Mouse (Mus musculus) hindbrain, embryonic 16.5 days (tissue): ENCODE results near the gene Hdac2. TPM values are rescaled to one million over a fixed set of nuclear protein-coding genes. Genes with fewer than 3 reads are reported as not detected.

Experiments
- ATAC-seq: fragments of 200-750 bp; cut with Nextera tagmentation; 2 replicates; pipeline ENCODE4 v1.8.0; 2017; ENCODE audit warnings: moderate TSS enrichment, moderate library complexity
- H3K27ac ChIP-seq: fragments of 300-500 bp; sonication (generic); 2 replicates; pipeline ENCODE4 v1.5.1; 2014; ENCODE audit warnings: low read depth, mild to moderate bottlenecking, control low read depth, low read length, moderate library complexity
- H3K27me3 ChIP-seq: fragments of 300-500 bp; sonication (generic); replicated peaks from 2 replicates; pipeline ENCODE4 v1.6.1; 2014; ENCODE audit warnings: low read length; ENCODE audit not compliant: control insufficient read depth, insufficient read depth
- H3K36me3 ChIP-seq: fragments of 300-500 bp; sonication (generic); 2 replicates; pipeline ENCODE4 v1.6.1; 2014; ENCODE audit warnings: mild to moderate bottlenecking, low read length, moderate library complexity, mixed read lengths; ENCODE audit not compliant: control insufficient read depth, insufficient read depth
- H3K4me1 ChIP-seq: fragments of 300-500 bp; sonication (generic); 2 replicates; pipeline ENCODE4 v1.6.1; 2014; ENCODE audit warnings: low read depth, low read length; ENCODE audit not compliant: control insufficient read depth, insufficient read depth
- H3K4me2 ChIP-seq: fragments of 300-500 bp; sonication (generic); 2 replicates; pipeline ENCODE4 v1.6.1; 2014; ENCODE audit warnings: mild to moderate bottlenecking, low read length, control low read depth, moderate library complexity
- H3K4me3 ChIP-seq: fragments of 300-500 bp; sonication (generic); 2 replicates; pipeline ENCODE4 v1.5.1; 2014; ENCODE audit warnings: mild to moderate bottlenecking, low read length, control low read depth, moderate library complexity
- H3K9ac ChIP-seq: fragments of 300-500 bp; sonication (generic); 2 replicates; pipeline ENCODE4 v1.6.1; 2014; ENCODE audit warnings: low read depth, mild to moderate bottlenecking, control low read depth, low read length, moderate library complexity
- H3K9me3 ChIP-seq: fragments of 300-500 bp; sonication (generic); 2 replicates; pipeline ENCODE4 v1.6.1; 2014; ENCODE audit warnings: mild to moderate bottlenecking, low read length, moderate library complexity; ENCODE audit not compliant: control insufficient read depth
- WGBS: fragments of 180-500 bp; shearing (Covaris S2); extraction: QIAGEN DNeasy Blood & Tissue Kit; methylation state at CpG from one replicate; pipeline ENCODE4 v1.1.7; 2014; 5-methylcytosine and 5-hydroxymethylcytosine counted together
- polyA plus RNA-seq: library from polyadenylated mRNA; unstranded; fragments of >200 nt; fragmentation: Nextera tagmentation; extraction: Ambion mirVana; gene quantifications from 2 replicates; pipeline ENCODE4 v1.2.1, GENCODE M21; 2015

Hdac2 gene
- polyA plus RNA-seq, 1 experiment from 2014 or later: 283 TPM

DNA sequence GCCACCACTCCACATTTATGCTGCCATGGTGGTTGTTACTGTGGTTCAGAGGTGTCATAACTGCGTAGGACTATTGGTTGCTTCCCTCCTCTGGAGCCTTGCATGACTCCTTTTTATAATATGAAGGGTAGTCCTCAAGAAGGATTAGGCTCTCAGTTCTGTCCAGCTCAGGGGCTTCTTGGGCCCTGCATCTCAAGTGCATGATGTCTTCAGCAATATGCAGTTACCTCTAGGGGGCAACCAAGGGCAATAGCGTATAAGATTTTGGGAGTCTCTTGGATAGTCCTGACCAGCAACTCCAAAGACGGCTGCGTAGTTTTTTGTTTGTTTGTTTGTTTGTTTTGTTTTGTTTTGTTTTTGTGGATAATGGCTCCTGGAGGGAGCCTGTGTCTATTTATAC, 7.5 kb downstream of the Hdac2 start:
- WGBS: 92% methylated on average over 4 of the region's 4 CpGs
- no peaks in the 10 kb centered on the region for H3K27me3 ChIP-seq
- no peak overlapping the region for H3K4me2 ChIP-seq
- H3K9me3 ChIP-seq: no peaks in the 10 kb centered on the region
- H3K36me3 ChIP-seq: peaks cover 2% of the 10 kb centered on the region; the same call in 1 of the 2 replicates
- no peak overlapping the region for H3K27ac ChIP-seq
- no peak overlapping the region for H3K4me3 ChIP-seq
- no peak overlapping the region for H3K9ac ChIP-seq
- ATAC-seq: 0 out of 2 replicates have a peak, but pooled peaks have one; percentile 22
- H3K4me1 ChIP-seq: peaks cover 5% of the 10 kb centered on the region

GRCm38 (mm10) chr10:36992149-36992548, 17.8 kb downstream of the Hdac2 start:
- H3K4me2 ChIP-seq: no peak overlapping the region
- ATAC-seq: no peak
- H3K27me3 ChIP-seq: no peaks in the 10 kb centered on the region
- 98% methylated on average over 2 of the region's 2 CpGs for WGBS
- peaks cover 42% of the 10 kb centered on the region for H3K36me3 ChIP-seq
- no peak overlapping the region for H3K4me3 ChIP-seq
- no peak overlapping the region for H3K9ac ChIP-seq
- no peak overlapping the region for H3K27ac ChIP-seq
- no peaks in the 10 kb centered on the region for H3K4me1 ChIP-seq
- no peaks in the 10 kb centered on the region for H3K9me3 ChIP-seq

DNA sequence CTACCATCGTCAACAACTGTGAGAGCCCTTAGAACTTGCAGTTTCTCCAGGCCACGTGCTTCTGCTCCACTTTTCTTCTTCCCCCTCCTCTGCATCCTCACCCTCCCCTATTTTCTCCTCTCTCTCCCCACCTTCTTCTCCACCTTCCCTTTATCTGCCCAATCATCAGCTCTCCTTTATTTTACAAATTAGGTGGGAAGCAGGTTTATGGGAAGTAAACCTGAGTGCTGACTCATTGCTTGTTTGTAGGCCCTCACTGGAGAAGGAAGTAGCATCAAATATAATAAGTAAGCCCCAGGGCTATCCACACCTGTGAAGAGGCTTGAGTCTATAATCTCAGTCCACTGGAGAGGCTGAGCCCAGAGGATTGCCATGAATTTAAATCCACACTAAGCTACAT, 26.5 kb downstream of the Hdac2 start:
- Histone ChIP-seq H3K9ac (no peak overlapping the region), H3K27me3 (no peaks in the 10 kb centered on the region), H3K9me3 (no peaks in the 10 kb centered on the region), H3K4me1 (no peaks in the 10 kb centered on the region), H3K36me3 (peaks cover 46% of the 10 kb centered on the region), H3K27ac (no peak overlapping the region), H3K4me2 (no peak overlapping the region), H3K4me3 (no peak overlapping the region)
- no peak for ATAC-seq
- 92% methylated on average over 2 of the region's 2 CpGs for WGBS

DNA sequence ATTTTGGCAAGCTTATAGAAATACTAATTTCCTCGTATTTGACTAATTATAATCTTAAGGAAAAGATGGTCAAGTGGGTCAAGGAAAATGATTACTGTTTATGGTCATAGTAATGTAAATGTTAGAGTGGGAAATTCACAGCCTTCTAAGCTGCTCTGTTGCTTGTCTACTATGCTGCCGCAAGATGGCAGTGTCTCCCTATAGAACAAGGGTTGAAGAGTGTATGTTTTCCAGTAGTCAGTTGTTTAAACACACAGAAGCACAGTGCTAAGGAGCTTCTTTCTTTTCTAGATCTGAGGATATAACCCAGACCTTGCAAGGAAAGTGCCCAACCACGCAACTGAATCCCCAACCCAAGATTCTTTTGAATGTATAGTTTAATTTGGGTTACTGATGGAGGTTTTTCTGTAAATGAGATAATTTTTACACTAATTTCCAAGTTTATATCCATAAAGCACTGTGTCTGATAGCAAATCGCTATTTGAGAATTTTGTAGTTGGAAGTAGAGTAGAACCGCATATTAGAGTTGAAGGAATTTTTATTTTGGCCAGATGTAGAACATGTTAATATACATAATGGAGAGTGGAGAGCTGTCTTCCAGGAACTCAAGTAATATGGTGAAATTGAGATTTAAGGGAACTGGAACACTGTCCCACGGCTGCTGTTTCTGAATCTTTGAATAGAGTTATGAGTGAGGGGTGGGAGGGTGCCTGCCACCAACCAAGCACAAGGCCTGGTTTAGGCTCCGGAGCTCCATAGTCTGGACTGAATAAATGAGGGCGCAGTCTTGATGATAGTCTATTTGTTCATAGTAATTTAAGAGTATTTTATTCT, 40.1 kb downstream of the Hdac2 start:
- Histone ChIP-seq H3K27me3 (no peaks in the 10 kb centered on the region), H3K4me3 (no peak overlapping the region), H3K36me3 (no peaks in the 10 kb centered on the region), H3K4me1 (no peaks in the 10 kb centered on the region), H3K4me2 (no peak overlapping the region), H3K9me3 (no peaks in the 10 kb centered on the region), H3K27ac (no peak overlapping the region), H3K9ac (no peak overlapping the region)
- 50% methylated on average over 8 of the region's 8 CpGs for WGBS
- peak; percentile 95 for ATAC-seq

GRCm38 (mm10) chr10:37015729-37016128, 41.4 kb downstream of the Hdac2 start:
- H3K4me1 ChIP-seq: no peaks in the 10 kb centered on the region
- H3K36me3 ChIP-seq: no peaks in the 10 kb centered on the region
- 64% methylated on average over 2 of the region's 2 CpGs for WGBS
- ATAC-seq: no peak
- no peak overlapping the region for H3K4me2 ChIP-seq
- H3K9ac ChIP-seq: no peak overlapping the region
- no peak overlapping the region for H3K27ac ChIP-seq
- no peaks in the 10 kb centered on the region for H3K9me3 ChIP-seq
- H3K4me3 ChIP-seq: no peak overlapping the region
- H3K27me3 ChIP-seq: no peaks in the 10 kb centered on the region

GRCm38 (mm10) chr10:37016200-37016599, 41.9 kb downstream of the Hdac2 start:
- no peaks in the 10 kb centered on the region for H3K4me1 ChIP-seq
- ATAC-seq: no peak
- no peak overlapping the region for H3K4me3 ChIP-seq
- H3K9me3 ChIP-seq: no peaks in the 10 kb centered on the region
- H3K27ac ChIP-seq: no peak overlapping the region
- no peaks in the 10 kb centered on the region for H3K36me3 ChIP-seq
- no peaks in the 10 kb centered on the region for H3K27me3 ChIP-seq
- 93% methylated on average over 2 of the region's 2 CpGs for WGBS
- H3K4me2 ChIP-seq: no peak overlapping the region
- no peak overlapping the region for H3K9ac ChIP-seq

GRCm38 (mm10) chr10:37024301-37024700, 50.0 kb downstream of the Hdac2 start:
- no peak for ATAC-seq
- no peaks in the 10 kb centered on the region for H3K9me3 ChIP-seq
- no peaks in the 10 kb centered on the region for H3K4me1 ChIP-seq
- no peak overlapping the region for H3K4me2 ChIP-seq
- no peak overlapping the region for H3K27ac ChIP-seq
- H3K4me3 ChIP-seq: no peak overlapping the region
- 67% methylated on average over 1 of the region's 1 CpGs for WGBS
- H3K36me3 ChIP-seq: no peaks in the 10 kb centered on the region
- H3K27me3 ChIP-seq: no peaks in the 10 kb centered on the region
- no peak overlapping the region for H3K9ac ChIP-seq

DNA sequence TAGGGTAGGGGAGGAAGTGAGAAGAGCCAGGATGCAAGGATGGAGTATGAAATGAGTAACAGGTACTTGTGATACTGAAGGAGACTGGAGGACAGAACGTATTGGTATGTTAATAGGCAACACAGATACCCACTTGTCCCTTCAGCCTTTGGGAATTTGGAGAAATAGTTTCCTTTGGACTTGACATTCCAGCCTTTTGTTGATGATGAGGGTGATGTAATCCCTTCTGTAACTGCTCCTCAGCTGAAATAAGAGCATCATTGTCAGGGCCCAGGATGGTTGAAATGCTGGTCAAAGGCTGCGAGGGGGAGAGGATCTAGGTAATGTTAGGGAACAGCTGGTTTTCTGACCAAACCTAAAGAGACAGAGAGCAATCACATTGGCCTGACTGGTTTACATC, 54.3 kb downstream of the Hdac2 start:
- no peak overlapping the region for H3K4me3 ChIP-seq
- H3K36me3 ChIP-seq: no peaks in the 10 kb centered on the region
- H3K4me1 ChIP-seq: no peaks in the 10 kb centered on the region
- ATAC-seq: no peak
- no peak overlapping the region for H3K4me2 ChIP-seq
- no peak overlapping the region for H3K9ac ChIP-seq
- no peaks in the 10 kb centered on the region for H3K27me3 ChIP-seq
- no peak overlapping the region for H3K27ac ChIP-seq
- WGBS: 80% methylated on average over 2 of the region's 2 CpGs
- H3K9me3 ChIP-seq: no peaks in the 10 kb centered on the region

DNA sequence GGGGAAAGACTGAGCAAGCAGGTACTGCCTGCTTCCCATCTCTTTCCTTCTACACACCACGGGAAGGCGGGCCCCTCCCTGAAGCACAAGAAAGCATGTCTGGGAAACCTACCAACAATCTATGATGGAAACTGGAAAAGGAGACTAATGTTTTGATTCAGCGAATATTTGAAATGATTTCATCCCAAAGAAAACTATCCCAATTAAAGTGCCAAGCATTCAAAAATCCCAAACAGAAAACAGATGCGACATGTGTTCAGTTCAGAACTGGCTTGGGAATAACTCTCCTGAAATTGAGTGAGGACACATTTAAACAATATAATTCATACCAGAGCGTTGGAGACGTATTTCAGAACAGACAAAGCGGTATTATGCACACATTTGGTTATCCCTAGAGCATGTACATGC, 60.8 kb downstream of the Hdac2 start:
- no peak for ATAC-seq
- 90% methylated on average over 7 of the region's 7 CpGs for WGBS
- Histone ChIP-seq H3K4me3 (no peak overlapping the region), H3K9me3 (no peaks in the 10 kb centered on the region), H3K9ac (no peak overlapping the region), H3K27ac (no peak overlapping the region), H3K27me3 (no peaks in the 10 kb centered on the region), H3K4me1 (no peaks in the 10 kb centered on the region), H3K36me3 (no peaks in the 10 kb centered on the region), H3K4me2 (no peak overlapping the region)
